Mouse (Mus musculus) testis, adult 2 months (tissue): Measurements from ENCODE around the gene Snrpg.
A peak's percentile ranks its signal among the peaks of the same experiment; 100 is the strongest.

Source experiments
- CTCF ChIP-seq: fragments of 200-500 bp; IDR thresholded peaks from 2 replicates; pipeline ENCODE4 v1.5.1; 2012; ENCODE audit warnings: low read depth, mild to moderate bottlenecking, inconsistent platforms, low read length, moderate library complexity; ENCODE audit not compliant: control insufficient read depth, insufficient read depth, insufficient replicate concordance
- POLR2A ChIP-seq: fragments of 200-500 bp; IDR thresholded peaks from 2 replicates; pipeline ENCODE4 v1.6.1; 2012; ENCODE audit warnings: low read depth, mild to moderate bottlenecking, inconsistent platforms, low read length, moderate library complexity; ENCODE audit not compliant: control insufficient read depth

GRCm38 (mm10) chr6:86370764-86371339, at the start of gene Snrpg:
- no peak for TF ChIP-seq CTCF
- 0 out of 2 replicates have a peak, but pooled peaks have one; percentile 15 for TF ChIP-seq POLR2A
